Mouse (Mus musculus): ENCODE results near the gene Acy3.
"Not testable (repeated sequence)": the region's sequence is repeated elsewhere in the genome, so short reads cannot be mapped to it uniquely, and the experiment has no call there.

The Acy3 gene

GRCm38 (mm10) chr19:4004331-4004730 lies 18.0 kb downstream of the Acy3 start:
- peak; percentile 95 for DNase-seq

- DNase-seq, result peak; percentile 94
Observed at GRCm38 (mm10) chr19:4005091-4005490, 18.7 kb downstream of the Acy3 start.

- DNase-seq, result peak; percentile 88
Observed at GRCm38 (mm10) chr19:4005971-4006370, 19.6 kb downstream of the Acy3 start.

- peak; percentile 91 for DNase-seq
Observed at GRCm38 (mm10) chr19:4011086-4011485, 24.7 kb downstream of the Acy3 start.

GRCm38 (mm10) chr19:4012432-4013022 lies 26.2 kb downstream of the Acy3 start, which contains the start of gene Ndufv1:
Ndufv1 (minus strand) TSS chr19:4012806.
- DNase-seq, result peak; percentile 100

- no peak for DNase-seq
Observed at GRCm38 (mm10) chr19:4013066-4013465, 26.7 kb downstream of the Acy3 start.

- peak; percentile 90 for DNase-seq
Observed at GRCm38 (mm10) chr19:4014802-4015201, 28.4 kb downstream of the Acy3 start.

- peak; percentile 86 for DNase-seq
Observed at GRCm38 (mm10) chr19:4015635-4016034, 29.3 kb downstream of the Acy3 start.

GRCm38 (mm10) chr19:4017921-4018587 lies 31.7 kb downstream of the Acy3 start:
- no peak for DNase-seq

GRCm38 (mm10) chr19:4018743-4019583 lies 32.6 kb downstream of the Acy3 start:
- peak; percentile 98 for DNase-seq

GRCm38 (mm10) chr19:4023185-4023584 lies 36.8 kb downstream of the Acy3 start:
- no peak for DNase-seq

GRCm38 (mm10) chr19:4027576-4027975 lies 41.2 kb downstream of the Acy3 start:
- DNase-seq, result no peak

GRCm38 (mm10) chr19:4032668-4033067 lies 46.3 kb downstream of the Acy3 start:
- no peak for DNase-seq

GRCm38 (mm10) chr19:4033298-4033697 lies 46.9 kb downstream of the Acy3 start:
- no peak for DNase-seq

GRCm38 (mm10) chr19:4033742-4034141 lies 47.4 kb downstream of the Acy3 start:
- DNase-seq, result no peak

- DNase-seq, result no peak
Observed at GRCm38 (mm10) chr19:4036327-4037045, 50.1 kb downstream of the Acy3 start.

GRCm38 (mm10) chr19:4037154-4037787 lies 50.9 kb downstream of the Acy3 start:
- not testable (repeated sequence) for DNase-seq

- DNase-seq, result peak; percentile 99
Observed at GRCm38 (mm10) chr19:4037788-4038232, 51.4 kb downstream of the Acy3 start, which contains the start of gene Gstp1. Gstp1 (minus strand) TSS chr19:4037985.
